Mouse (Mus musculus): ENCODE measurements around the gene Cd52. TPM values are rescaled to one million over a fixed set of nuclear protein-coding genes. Genes with fewer than 3 reads are reported as not detected.

The Cd52 gene
- total RNA-seq, 2 experiments from 2014 or later = 247 to 259 TPM

- peak; percentile 24; the same call in 1 of the 2 replicates for ATAC-seq (replicated peaks; ENCODE audit: poor library complexity, severe bottlenecking)
These were observed 25.4 kb upstream of the Cd52 start for GRCm38 (mm10) chr4:134120192-134120805.

GRCm38 (mm10) chr4:134119644-134120043 is 24.8 kb upstream of the Cd52 start:
- no peak for ATAC-seq (replicated peaks; ENCODE audit: poor library complexity, severe bottlenecking)

GRCm38 (mm10) chr4:134119042-134119441 is 24.2 kb upstream of the Cd52 start:
- no peak for ATAC-seq (replicated peaks; ENCODE audit: poor library complexity, severe bottlenecking)

GRCm38 (mm10) chr4:134118126-134118800 is 23.4 kb upstream of the Cd52 start:
- peak; percentile 20 for ATAC-seq (replicated peaks; ENCODE audit: poor library complexity, severe bottlenecking)

- ATAC-seq (replicated peaks; ENCODE audit: poor library complexity, severe bottlenecking) = peak; percentile 76
These were observed 22.1 kb upstream of the Cd52 start for GRCm38 (mm10) chr4:134117012-134117411.

GRCm38 (mm10) chr4:134116501-134116900 is 21.6 kb upstream of the Cd52 start:
- no peak for ATAC-seq (replicated peaks; ENCODE audit: poor library complexity, severe bottlenecking)

- no peak for ATAC-seq (replicated peaks; ENCODE audit: poor library complexity, severe bottlenecking)
These were observed 20.6 kb upstream of the Cd52 start for GRCm38 (mm10) chr4:134115215-134116144.

GRCm38 (mm10) chr4:134114038-134114437 is 19.2 kb upstream of the Cd52 start:
- no peak for ATAC-seq (replicated peaks; ENCODE audit: poor library complexity, severe bottlenecking)

GRCm38 (mm10) chr4:134113356-134113994 is 18.6 kb upstream of the Cd52 start:
- no peak for ATAC-seq (replicated peaks; ENCODE audit: poor library complexity, severe bottlenecking)

GRCm38 (mm10) chr4:134112403-134112802 is 17.5 kb upstream of the Cd52 start:
- ATAC-seq (replicated peaks; ENCODE audit: poor library complexity, severe bottlenecking) = no peak

GRCm38 (mm10) chr4:134110653-134111052 is 15.8 kb upstream of the Cd52 start:
- ATAC-seq (replicated peaks; ENCODE audit: poor library complexity, severe bottlenecking) = peak; percentile 84

GRCm38 (mm10) chr4:134108196-134108595 is 13.3 kb upstream of the Cd52 start:
- ATAC-seq (replicated peaks; ENCODE audit: poor library complexity, severe bottlenecking) = no peak

- no peak for ATAC-seq (replicated peaks; ENCODE audit: poor library complexity, severe bottlenecking)
These were observed 12.8 kb upstream of the Cd52 start for GRCm38 (mm10) chr4:134107730-134108129.

GRCm38 (mm10) chr4:134106105-134106504 is 11.2 kb upstream of the Cd52 start:
- no peak for ATAC-seq (replicated peaks; ENCODE audit: poor library complexity, severe bottlenecking)

GRCm38 (mm10) chr4:134102742-134103119 is 7.8 kb upstream of the Cd52 start:
- ATAC-seq (replicated peaks; ENCODE audit: poor library complexity, severe bottlenecking) = peak; percentile 29; the same call in 1 of the 2 replicates

GRCm38 (mm10) chr4:134101979-134102741 is 7.3 kb upstream of the Cd52 start, which contains the start of gene Ubxn11:
Gene Ubxn11, plus strand, starts transcription at chr4:134102570.
- peak; percentile 78 for ATAC-seq (replicated peaks; ENCODE audit: poor library complexity, severe bottlenecking)

GRCm38 (mm10) chr4:134100245-134100644 is 5.4 kb upstream of the Cd52 start:
- ATAC-seq (replicated peaks; ENCODE audit: poor library complexity, severe bottlenecking) = no peak

GRCm38 (mm10) chr4:134098628-134099027 is 3.7 kb upstream of the Cd52 start:
- ATAC-seq (replicated peaks; ENCODE audit: poor library complexity, severe bottlenecking) = peak; percentile 70

- ATAC-seq (replicated peaks; ENCODE audit: poor library complexity, severe bottlenecking) = peak; percentile 56
These were observed 2.2 kb upstream of the Cd52 start for GRCm38 (mm10) chr4:134097015-134097608.

Data from granulocyte monocyte progenitor cell, adult 5-6 weeks (primary cell).